Mouse (Mus musculus): ENCODE measurements around the gene Pmel. TPM values are rescaled to one million over a fixed set of nuclear protein-coding genes. Genes with fewer than 3 reads are reported as not detected.

The Pmel gene
- total RNA-seq, 1 experiment = 11.4 TPM

- Histone ChIP-seq H3K9ac (ENCODE audit: insufficient read depth, low read depth, low read length, poor library complexity, severe bottlenecking) (no peak overlapping the region), H3K36me3 (ENCODE audit: control insufficient read depth, insufficient read depth, low read length, poor library complexity, severe bottlenecking) (no peaks in the 10 kb centered on the region), H3K4me1 (ENCODE audit: control insufficient read depth in 2 of 2, insufficient read depth in 2 of 2, low read length in 2 of 2, poor library complexity in 1 of 2) (peaks cover 0 to 13% of the 10 kb centered on the region in 2 experiments; a peak in 2 of 4 replicates), H3K9me3 (ENCODE audit: control insufficient read depth, insufficient read depth, low read depth, low read length) (no peaks in the 10 kb centered on the region), H3K4me3 (ENCODE audit: insufficient read depth in 1 of 2, low read depth in 1 of 2, low read length in 2 of 2, poor library complexity in 1 of 2, severe bottlenecking in 1 of 2) (no peak overlapping the region), H3K27ac (ENCODE audit: insufficient read depth, low read depth, low read length, poor library complexity, severe bottlenecking) (no peak overlapping the region)
- TF ChIP-seq ZC3H11A (IDR thresholded peaks at IDR 0.05; ENCODE audit: borderline replicate concordance, low read depth, low read length) = no peak
- TF ChIP-seq MAFK (IDR thresholded peaks at IDR 0.05; ENCODE audit: insufficient read depth, low read depth, low read length) = no peak
- no peak for TF ChIP-seq CHD2 (IDR thresholded peaks at IDR 0.05; ENCODE audit: low read depth, low read length)
- no peak for TF ChIP-seq HCFC1 (IDR thresholded peaks at IDR 0.05; ENCODE audit: borderline replicate concordance, insufficient read depth, low read length)
- no peak for TF ChIP-seq ZNF384 (IDR thresholded peaks at IDR 0.05; ENCODE audit: low read depth, low read length)
- in situ Hi-C loops (cut with MboI; ENCODE audit: low sequenced_read_pairs in 2 of 2, unreplicated experiment in 2 of 2) = no loop called here
- no peak for DNase-seq (ENCODE audit: low read depth, low spot score)
Observed at GRCm38 (mm10) chr10:128659490-128659889, 44.5 kb upstream of the Pmel start.

GRCm38 (mm10) chr10:128662465-128662864 is 41.5 kb upstream of the Pmel start:
- Histone ChIP-seq H3K27ac (ENCODE audit: insufficient read depth, low read depth, low read length, poor library complexity, severe bottlenecking) (no peak overlapping the region), H3K36me3 (ENCODE audit: control insufficient read depth, insufficient read depth, low read length, poor library complexity, severe bottlenecking) (no peaks in the 10 kb centered on the region), H3K9ac (ENCODE audit: insufficient read depth, low read depth, low read length, poor library complexity, severe bottlenecking) (no peak overlapping the region), H3K9me3 (ENCODE audit: control insufficient read depth, insufficient read depth, low read depth, low read length) (no peaks in the 10 kb centered on the region), H3K4me3 (ENCODE audit: insufficient read depth in 1 of 2, low read depth in 1 of 2, low read length in 2 of 2, poor library complexity in 1 of 2, severe bottlenecking in 1 of 2) (no peak overlapping the region), H3K4me1 (ENCODE audit: control insufficient read depth in 2 of 2, insufficient read depth in 2 of 2, low read length in 2 of 2, poor library complexity in 1 of 2) (peaks cover 0 to 2% of the 10 kb centered on the region in 2 experiments; a peak in 1 of 4 replicates)
- in situ Hi-C loops (cut with MboI; ENCODE audit: low sequenced_read_pairs in 2 of 2, unreplicated experiment in 2 of 2) = no loop called here
- no peak for DNase-seq (ENCODE audit: low read depth, low spot score)
- TF ChIP-seq MAFK (IDR thresholded peaks at IDR 0.05; ENCODE audit: insufficient read depth, low read depth, low read length) (no peak), ZNF384 (IDR thresholded peaks at IDR 0.05; ENCODE audit: low read depth, low read length) (no peak), ZC3H11A (IDR thresholded peaks at IDR 0.05; ENCODE audit: borderline replicate concordance, low read depth, low read length) (no peak), CHD2 (IDR thresholded peaks at IDR 0.05; ENCODE audit: low read depth, low read length) (no peak), HCFC1 (IDR thresholded peaks at IDR 0.05; ENCODE audit: borderline replicate concordance, insufficient read depth, low read length) (no peak)

- in situ Hi-C loops (cut with MboI; ENCODE audit: low sequenced_read_pairs in 2 of 2, unreplicated experiment in 2 of 2) = no loop called here
- H3K4me3 ChIP-seq (ENCODE audit: insufficient read depth in 1 of 2, low read depth in 1 of 2, low read length in 2 of 2, poor library complexity in 1 of 2, severe bottlenecking in 1 of 2) = no peak overlapping the region
- H3K36me3 ChIP-seq (ENCODE audit: control insufficient read depth, insufficient read depth, low read length, poor library complexity, severe bottlenecking) = no peaks in the 10 kb centered on the region
- no peak for DNase-seq (ENCODE audit: low read depth, low spot score)
- H3K9ac ChIP-seq (ENCODE audit: insufficient read depth, low read depth, low read length, poor library complexity, severe bottlenecking) = no peak overlapping the region
- H3K4me1 ChIP-seq (ENCODE audit: control insufficient read depth in 2 of 2, insufficient read depth in 2 of 2, low read length in 2 of 2, poor library complexity in 1 of 2) = no peaks in the 10 kb centered on the region; a peak in 1 of 4 replicates
- TF ChIP-seq HCFC1 (IDR thresholded peaks at IDR 0.05; ENCODE audit: borderline replicate concordance, insufficient read depth, low read length) (no peak), ZNF384 (IDR thresholded peaks at IDR 0.05; ENCODE audit: low read depth, low read length) (no peak), MAFK (IDR thresholded peaks at IDR 0.05; ENCODE audit: insufficient read depth, low read depth, low read length) (no peak), ZC3H11A (IDR thresholded peaks at IDR 0.05; ENCODE audit: borderline replicate concordance, low read depth, low read length) (no peak), CHD2 (IDR thresholded peaks at IDR 0.05; ENCODE audit: low read depth, low read length) (no peak)
- no peaks in the 10 kb centered on the region for H3K9me3 ChIP-seq (ENCODE audit: control insufficient read depth, insufficient read depth, low read depth, low read length)
- no peak overlapping the region for H3K27ac ChIP-seq (ENCODE audit: insufficient read depth, low read depth, low read length, poor library complexity, severe bottlenecking)
Observed at GRCm38 (mm10) chr10:128663441-128664220, 40.4 kb upstream of the Pmel start.

- no peak overlapping the region for H3K4me3 ChIP-seq (ENCODE audit: insufficient read depth in 1 of 2, low read depth in 1 of 2, low read length in 2 of 2, poor library complexity in 1 of 2, severe bottlenecking in 1 of 2)
- no peak overlapping the region for H3K9ac ChIP-seq (ENCODE audit: insufficient read depth, low read depth, low read length, poor library complexity, severe bottlenecking)
- TF ChIP-seq HCFC1 (IDR thresholded peaks at IDR 0.05; ENCODE audit: borderline replicate concordance, insufficient read depth, low read length) (no peak), ZNF384 (IDR thresholded peaks at IDR 0.05; ENCODE audit: low read depth, low read length) (no peak), MAFK (IDR thresholded peaks at IDR 0.05; ENCODE audit: insufficient read depth, low read depth, low read length) (no peak), CHD2 (IDR thresholded peaks at IDR 0.05; ENCODE audit: low read depth, low read length) (no peak), ZC3H11A (IDR thresholded peaks at IDR 0.05; ENCODE audit: borderline replicate concordance, low read depth, low read length) (no peak)
- in situ Hi-C loops (cut with MboI; ENCODE audit: low sequenced_read_pairs in 2 of 2, unreplicated experiment in 2 of 2) = no loop called here
- no peaks in the 10 kb centered on the region for H3K36me3 ChIP-seq (ENCODE audit: control insufficient read depth, insufficient read depth, low read length, poor library complexity, severe bottlenecking)
- H3K9me3 ChIP-seq (ENCODE audit: control insufficient read depth, insufficient read depth, low read depth, low read length) = no peaks in the 10 kb centered on the region
- DNase-seq (ENCODE audit: low read depth, low spot score) = no peak
- H3K27ac ChIP-seq (ENCODE audit: insufficient read depth, low read depth, low read length, poor library complexity, severe bottlenecking) = no peak overlapping the region
- no peaks in the 10 kb centered on the region; a peak in 1 of 4 replicates for H3K4me1 ChIP-seq (ENCODE audit: control insufficient read depth in 2 of 2, insufficient read depth in 2 of 2, low read length in 2 of 2, poor library complexity in 1 of 2)
Observed at GRCm38 (mm10) chr10:128664808-128665207, 39.2 kb upstream of the Pmel start.

All from ES-E14 (cell line).